Mouse (Mus musculus) liver, postnatal 0 days (tissue): ENCODE results near the gene Cep95.

Experiments used
- CTCF ChIP-seq: sonication (generic); IDR thresholded peaks from 2 replicates; pipeline ENCODE4 v1.5.1; 2016; ENCODE audit warnings: antibody characterized with exemption, low read depth
- EP300 ChIP-seq: IDR thresholded peaks from 2 replicates; pipeline ENCODE4 v1.6.1; 2016; ENCODE audit warnings: antibody characterized with exemption, low read depth, mild to moderate bottlenecking

- TF ChIP-seq CTCF (peak; percentile 58), EP300 (peak; percentile 48)
Observed at GRCm38 (mm10) chr11:106788775-106789459, at the start of gene Cep95, which contains the start of gene Ddx5.
